Mouse (Mus musculus) embryo, embryonic 9.5 days (tissue): ENCODE measurements around the gene Npepps.
A peak's percentile ranks its signal among the peaks of the same experiment; 100 is the strongest.
"Not testable (repeated sequence)": the region's sequence is repeated elsewhere in the genome, so short reads cannot be mapped to it uniquely, and the experiment has no call there.

Experiments
- DNase-seq: peaks from one replicate; pipeline ENCODE4 v3.0.0-alpha.2; 2017; ENCODE audit errors: extremely low spot score

The Npepps gene

GRCm38 (mm10) chr11:97280216-97280861 lies at the start of gene Npepps:
Gene Npepps (minus strand): TSS chr11:97280638.
- peak; percentile 85 for DNase-seq

- peak; percentile 69 for DNase-seq
Observed at GRCm38 (mm10) chr11:97328148-97328547, 47.7 kb upstream of the Npepps start.

- no peak for DNase-seq
Observed at GRCm38 (mm10) chr11:97325224-97325623, 44.8 kb upstream of the Npepps start.

- DNase-seq: not testable (repeated sequence)
Observed at GRCm38 (mm10) chr11:97321894-97322600, 41.6 kb upstream of the Npepps start.

GRCm38 (mm10) chr11:97321197-97321596 lies 40.8 kb upstream of the Npepps start:
- DNase-seq: no peak

GRCm38 (mm10) chr11:97315504-97316503 lies 35.4 kb upstream of the Npepps start, which contains the start of gene Mrpl45:
Gene Mrpl45 (plus strand): TSS chr11:97315716.
- peak; percentile 99 for DNase-seq

GRCm38 (mm10) chr11:97314751-97315503 lies 34.5 kb upstream of the Npepps start:
- DNase-seq: no peak

GRCm38 (mm10) chr11:97314110-97314509 lies 33.7 kb upstream of the Npepps start:
- DNase-seq: no peak

- not testable (repeated sequence) for DNase-seq
Observed at GRCm38 (mm10) chr11:97312871-97313270, 32.4 kb upstream of the Npepps start.

GRCm38 (mm10) chr11:97310895-97311631 lies 30.6 kb upstream of the Npepps start:
- peak; percentile 54 for DNase-seq

GRCm38 (mm10) chr11:97309911-97310571 lies 29.6 kb upstream of the Npepps start:
- peak; percentile 85 for DNase-seq

- DNase-seq: peak; percentile 42
Observed at GRCm38 (mm10) chr11:97309451-97309836, 29.0 kb upstream of the Npepps start.

GRCm38 (mm10) chr11:97308806-97309450 lies 28.5 kb upstream of the Npepps start:
- DNase-seq: no peak

GRCm38 (mm10) chr11:97307294-97308069 lies 27.0 kb upstream of the Npepps start:
- DNase-seq: no peak

GRCm38 (mm10) chr11:97304631-97305030 lies 24.2 kb upstream of the Npepps start:
- DNase-seq: no peak

GRCm38 (mm10) chr11:97302231-97302781 lies 21.9 kb upstream of the Npepps start:
- no peak for DNase-seq

GRCm38 (mm10) chr11:97301406-97301805 lies 21.0 kb upstream of the Npepps start:
- no peak for DNase-seq

GRCm38 (mm10) chr11:97299939-97300338 lies 19.5 kb upstream of the Npepps start:
- DNase-seq: no peak
